Mouse (Mus musculus) megakaryocyte, embryonic 14.5 days (primary cell): ENCODE results near the gene Qk.

Experiments
- FLI1 ChIP-seq: IDR thresholded peaks from 2 replicates; pipeline ENCODE4 v1.6.1; 2012; ENCODE audit warnings: low read length, inconsistent platforms, mixed read lengths
- GATA1 ChIP-seq: IDR thresholded peaks from 3 replicates; pipeline ENCODE4 v1.6.1; 2012; ENCODE audit warnings: mixed read lengths, low read length, inconsistent platforms, borderline replicate concordance

- TF ChIP-seq GATA1: no peak
- no peak for TF ChIP-seq FLI1
These were observed 36.1 kb upstream of the Qk start for GRCm38 (mm10) chr17:10355746-10356145.
